Mouse (Mus musculus) adrenal gland (tissue): Measurements from ENCODE around the gene Lrrc7.

Source experiments
- intact Hi-C: fragments of 180-260 bp; cut with DNase I; formaldehyde crosslinking; loops from one replicate; pipeline ENCODE4 v1.15.1; 2025

Gene Lrrc7

DNA sequence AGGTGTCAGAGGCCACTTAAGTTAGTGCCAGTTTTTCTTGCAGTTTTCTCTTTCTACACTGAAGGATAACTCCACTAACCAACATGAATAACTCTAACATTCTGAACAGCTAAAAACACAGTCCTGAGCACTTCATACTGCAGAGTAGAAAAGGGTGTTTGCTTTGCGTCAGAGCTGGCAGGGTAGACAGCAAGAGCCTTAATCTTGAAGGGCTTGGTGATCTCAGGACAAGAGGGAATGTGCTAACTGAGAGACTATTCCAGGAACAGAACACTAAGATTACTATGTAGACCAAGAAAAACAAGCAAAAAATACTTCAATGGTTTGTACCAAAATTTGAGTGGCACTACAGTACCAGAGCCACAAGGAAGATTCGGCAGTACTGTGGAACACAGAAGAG is 487.0 kb downstream of the Lrrc7 start:
- intact Hi-C loops, result loop anchor here (5.0 kb wide), 1 partner anchor 198 kb away; no protein-coding TSS in a partner anchor

DNA sequence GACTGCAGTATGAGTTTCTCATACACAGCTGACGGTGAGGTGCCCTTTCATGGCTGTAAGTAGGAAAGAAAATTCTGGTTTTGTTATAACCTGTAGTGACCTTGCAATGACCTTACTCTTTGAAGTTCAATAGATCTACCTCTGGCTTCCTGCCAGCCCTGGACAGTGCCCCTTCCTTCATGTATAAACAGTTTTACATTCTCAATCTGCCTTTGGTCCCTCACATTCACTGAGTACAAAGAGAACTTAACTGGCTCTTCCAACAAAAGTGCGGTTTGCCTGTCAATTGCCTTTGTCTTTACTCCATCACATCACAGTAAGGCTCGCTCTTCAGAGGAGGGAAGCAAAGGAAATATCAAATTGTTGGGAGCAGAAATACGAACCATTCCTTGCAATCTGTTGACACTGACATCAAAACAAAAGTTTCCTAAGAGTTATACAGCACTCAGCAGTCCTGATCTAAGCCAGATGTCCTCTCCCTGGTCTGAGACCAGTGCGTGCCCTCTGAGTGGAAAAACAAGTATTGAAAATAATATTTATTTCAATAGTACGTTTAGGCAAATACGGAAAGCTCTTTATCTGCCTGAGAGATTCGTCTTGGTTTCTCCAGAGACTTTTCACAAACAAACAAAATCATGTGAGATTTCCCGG is 493.3 kb downstream of the Lrrc7 start:
- intact Hi-C loops, result no loop called here

DNA sequence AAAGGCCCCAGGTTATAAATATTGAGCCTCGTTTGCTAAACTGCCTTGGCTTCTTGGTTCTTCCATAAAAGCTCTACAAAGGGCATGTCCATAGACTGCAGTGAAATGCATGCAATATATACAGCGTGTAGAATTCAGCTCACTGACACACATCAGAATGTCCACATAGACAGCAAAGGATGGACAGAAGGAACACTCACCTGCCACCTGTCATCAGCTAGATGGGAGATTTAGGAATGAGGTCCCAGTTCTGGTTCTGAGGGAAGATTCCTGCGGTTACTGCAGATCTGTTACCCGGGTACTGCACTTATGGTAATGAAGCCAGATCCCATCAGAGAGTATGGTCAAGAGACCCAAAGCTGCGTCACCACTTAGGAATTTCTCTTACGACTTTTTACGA is 494.1 kb downstream of the Lrrc7 start:
- intact Hi-C loops, result no loop called here

DNA sequence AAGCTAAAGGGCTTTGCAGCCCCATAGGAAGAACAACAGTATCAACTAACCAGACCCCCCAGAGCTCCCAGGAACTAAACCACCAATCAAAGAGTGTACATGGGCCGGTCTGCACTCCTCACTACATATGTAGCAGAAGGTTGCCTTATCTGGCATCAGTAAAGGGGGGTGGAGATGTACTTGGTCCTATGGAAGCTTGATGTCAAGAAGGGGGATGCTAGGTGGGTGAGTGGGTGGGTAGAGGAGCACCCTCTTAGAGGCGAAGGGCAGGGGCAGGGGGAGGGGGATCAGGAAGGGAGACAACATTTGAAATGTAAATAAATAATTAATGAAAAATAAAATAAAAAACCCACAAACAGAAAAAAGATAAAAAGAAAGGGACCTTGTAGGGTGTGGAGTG is 496.8 kb downstream of the Lrrc7 start:
- intact Hi-C loops, result no loop called here

DNA sequence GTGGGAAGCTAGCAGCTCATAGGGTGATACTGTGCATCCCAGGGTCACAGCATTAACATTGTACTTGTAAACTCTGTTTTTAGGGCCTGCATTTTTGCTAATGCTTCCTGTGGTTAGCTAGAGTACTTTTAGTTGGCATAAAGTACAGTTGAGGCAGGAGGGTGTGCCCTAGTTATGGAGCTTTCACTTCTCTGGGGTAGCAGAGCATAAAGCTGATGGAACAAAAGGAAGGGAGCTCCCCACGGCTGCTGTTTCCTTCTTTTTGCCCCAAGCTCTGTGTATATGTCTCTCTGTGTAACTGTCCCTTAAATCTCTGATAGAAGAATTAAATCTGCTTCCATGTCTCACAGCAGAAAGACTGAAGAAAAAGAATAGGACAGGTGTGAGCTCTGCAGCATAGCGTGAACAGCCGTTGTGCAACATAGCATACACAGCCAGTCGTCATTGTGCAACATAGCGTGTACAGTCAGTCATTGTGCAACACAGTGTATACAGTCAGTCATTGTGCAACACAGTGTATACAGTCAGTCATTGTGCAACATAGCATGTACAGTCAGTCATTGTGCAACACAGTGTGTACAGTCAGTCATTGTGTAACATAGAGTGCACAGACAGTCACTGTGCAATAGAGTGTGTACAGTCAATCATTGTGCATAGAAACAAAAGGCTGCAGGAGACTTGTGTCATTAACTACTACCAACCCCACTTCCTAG is 500.1 kb downstream of the Lrrc7 start:
- intact Hi-C loops, result no loop called here

DNA sequence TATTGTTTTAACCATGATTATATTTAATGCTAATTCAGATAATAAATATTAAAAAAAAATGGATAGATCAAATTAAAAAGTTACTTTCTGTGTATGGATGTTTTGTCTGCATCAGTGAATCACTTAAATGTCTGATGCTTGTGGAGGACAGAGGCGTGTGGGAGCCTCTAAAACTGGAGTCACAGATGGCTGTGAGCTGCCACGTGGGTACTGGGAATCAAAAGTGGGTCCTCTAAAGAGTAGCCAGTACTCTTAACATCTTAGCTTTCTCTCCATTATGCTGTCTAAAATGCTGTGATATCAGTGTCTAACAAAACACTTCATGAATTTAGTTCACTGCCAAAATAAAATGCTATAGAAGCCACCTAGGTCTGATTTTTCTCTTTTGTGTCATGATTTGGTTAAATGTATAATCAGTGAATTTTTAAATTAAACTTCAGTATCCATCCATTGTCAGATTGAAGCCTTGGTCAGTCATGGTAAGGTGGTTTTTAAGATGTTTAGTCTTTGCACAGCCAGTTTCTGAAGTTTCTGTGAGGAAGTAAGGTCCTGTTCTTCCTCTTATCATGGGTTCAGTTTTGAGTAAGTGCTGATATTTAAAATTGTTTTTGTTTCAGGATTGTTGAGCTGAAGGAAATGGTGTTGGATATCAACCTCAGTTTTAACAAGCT is 501.3 kb downstream of the Lrrc7 start:
- intact Hi-C loops, result no loop called here

DNA sequence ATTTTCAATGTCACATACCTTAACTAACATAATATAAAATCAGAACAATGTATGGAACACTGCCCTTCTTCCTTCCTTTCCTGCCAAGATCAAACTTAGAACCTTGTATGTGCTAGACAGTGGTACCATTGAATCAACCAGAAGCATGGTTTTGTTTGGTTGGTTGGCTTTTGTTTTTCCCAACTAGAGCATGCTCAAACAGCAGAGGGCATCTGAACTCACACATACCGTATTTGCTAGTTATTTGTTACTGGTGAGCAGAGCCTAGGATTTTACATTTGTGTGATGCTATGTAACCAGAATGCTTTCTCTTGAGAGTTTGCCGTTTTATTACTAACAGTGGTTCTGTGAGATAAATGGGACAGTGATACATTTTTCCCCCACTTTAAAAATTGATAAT is 512.5 kb downstream of the Lrrc7 start:
- intact Hi-C loops, result no loop called here

DNA sequence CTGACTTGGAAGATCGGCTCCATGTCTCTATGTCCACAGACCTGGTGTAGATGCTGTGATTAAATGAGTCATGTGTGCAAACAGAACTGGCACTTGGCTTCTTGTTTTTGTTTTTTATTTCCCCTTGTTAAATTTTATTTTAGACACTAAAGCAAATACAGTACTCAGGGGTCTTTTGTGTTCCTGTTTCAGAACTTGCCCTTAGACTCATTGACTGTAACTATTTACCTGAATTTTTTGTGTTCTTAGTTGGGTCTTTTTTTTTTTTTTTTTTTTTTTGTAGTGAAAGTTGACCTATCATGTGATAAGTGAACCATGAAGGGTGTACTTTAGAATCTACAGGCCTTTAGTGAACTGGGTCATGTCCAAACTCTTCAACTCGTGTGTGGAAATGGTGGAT is 521.3 kb downstream of the Lrrc7 start:
- intact Hi-C loops, result no loop called here

DNA sequence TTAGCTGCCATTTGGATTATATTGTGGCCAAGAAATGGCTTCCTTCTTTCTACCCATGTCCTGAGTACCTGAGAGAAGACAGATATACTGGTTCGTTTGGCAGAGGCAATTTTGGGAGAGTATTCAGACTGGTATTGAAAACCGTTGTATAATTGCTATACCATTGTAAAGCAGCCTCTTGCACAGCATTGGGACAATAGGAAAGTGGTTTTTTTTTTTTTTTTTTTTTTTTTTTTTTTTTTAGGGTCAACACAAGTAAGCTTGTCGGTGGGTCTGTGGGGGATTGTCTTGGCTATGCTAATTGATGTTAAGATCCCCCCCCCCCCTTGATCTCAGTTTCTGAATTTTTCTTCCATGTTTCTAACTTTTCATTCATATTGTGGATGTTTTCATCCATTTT is 523.9 kb downstream of the Lrrc7 start:
- intact Hi-C loops, result no loop called here

DNA sequence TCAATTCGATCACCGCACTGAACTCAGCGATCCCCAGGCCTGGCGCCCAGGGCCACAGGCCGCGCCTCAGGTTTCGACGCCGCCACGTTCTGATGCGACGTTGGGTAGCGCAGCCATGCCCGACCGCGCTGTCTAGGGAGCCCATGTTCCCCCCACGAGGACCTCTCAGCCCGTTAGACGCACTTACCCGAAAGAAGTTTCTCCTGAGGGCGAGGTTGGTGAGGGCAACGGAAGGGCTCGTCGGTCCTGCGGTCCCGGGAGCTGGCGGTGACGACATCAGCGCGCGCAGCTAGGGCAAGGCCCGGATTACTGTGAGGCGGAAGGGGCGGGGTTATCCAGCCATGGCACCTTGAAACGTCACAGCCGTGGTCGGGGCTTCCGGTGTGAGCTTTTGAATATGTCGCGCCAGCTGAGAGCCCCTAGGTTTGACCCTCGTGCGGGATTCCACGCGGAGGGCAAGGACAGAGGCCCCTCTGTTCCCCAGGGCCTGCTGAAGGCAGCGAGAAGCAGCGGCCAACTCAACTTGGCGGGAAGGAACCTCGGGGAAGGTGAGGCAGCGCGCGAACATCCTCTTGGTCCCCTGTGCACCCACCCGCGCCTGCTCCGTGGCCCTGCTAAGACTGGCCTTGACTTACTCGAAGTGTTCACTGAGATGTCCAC is 525.6 kb downstream of the Lrrc7 start, which contains the start of the genes Srsf11 and Lrrc40:
Gene Srsf11 (minus strand): TSS at position 311 of the 660 bp plus-strand sequence.
Gene Lrrc40 (plus strand): TSS at position 334 of the 660 bp plus-strand sequence.
- intact Hi-C loops, result loop anchor here (2.0 kb wide), 1 partner anchor 90 kb away; the partner anchor contains the start of gene Ankrd13c

DNA sequence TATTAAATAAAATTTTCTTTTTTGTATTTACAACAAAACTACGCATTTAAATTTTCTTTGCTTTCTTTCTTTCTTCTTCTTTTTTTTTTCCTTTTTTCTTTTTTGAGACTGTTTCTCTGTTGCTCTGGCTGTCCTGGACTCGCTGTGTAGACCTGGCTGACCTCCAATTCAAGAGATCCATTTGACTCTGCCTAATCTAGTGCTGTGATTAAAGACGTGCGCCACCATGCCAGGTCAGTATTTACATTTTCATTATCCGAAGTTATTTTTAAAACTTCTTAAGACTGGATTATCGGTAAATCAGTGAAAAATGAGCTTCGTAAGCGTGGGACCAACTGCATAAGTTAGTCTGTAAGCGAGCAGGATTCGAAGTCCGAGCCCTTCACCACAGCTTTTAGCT is 526.2 kb downstream of the Lrrc7 start:
- intact Hi-C loops, result loop anchor here (2.0 kb wide), 1 partner anchor 89 kb away; the partner anchor contains the start of gene Ankrd13c
